Mouse (Mus musculus) gastrocnemius, postnatal 14 days (tissue): Measurements from ENCODE around the gene Ptpn1. TPM values are rescaled to one million over a fixed set of nuclear protein-coding genes. Genes with fewer than 3 reads are reported as not detected.
A peak's percentile ranks its signal among the peaks of the same experiment; 100 is the strongest.

Experiments used
- DNase-seq: peaks from one replicate; pipeline ENCODE4 v3.0.0; 2021; ENCODE audit warnings: mixed read lengths
- intact Hi-C: fragments of 180-260 bp; cut with DNase I; formaldehyde crosslinking; loops from one replicate; pipeline ENCODE4 v1.15.1; 2025; ENCODE audit warnings: low total_unique reads
- total RNA-seq, 2 experiments: library from RNA; stranded (reverse); gene quantifications; 2 replicates each; pipeline ENCODE4 v1.2.3; 2021

Gene Ptpn1
- total RNA-seq, 2 experiments from 2014 or later = 13.9 to 15.6 TPM

- intact Hi-C loops = no loop called here
- no peak for DNase-seq
Observed at GRCm38 (mm10) chr2:167911511-167911910, 20.3 kb upstream of the Ptpn1 start.

DNA sequence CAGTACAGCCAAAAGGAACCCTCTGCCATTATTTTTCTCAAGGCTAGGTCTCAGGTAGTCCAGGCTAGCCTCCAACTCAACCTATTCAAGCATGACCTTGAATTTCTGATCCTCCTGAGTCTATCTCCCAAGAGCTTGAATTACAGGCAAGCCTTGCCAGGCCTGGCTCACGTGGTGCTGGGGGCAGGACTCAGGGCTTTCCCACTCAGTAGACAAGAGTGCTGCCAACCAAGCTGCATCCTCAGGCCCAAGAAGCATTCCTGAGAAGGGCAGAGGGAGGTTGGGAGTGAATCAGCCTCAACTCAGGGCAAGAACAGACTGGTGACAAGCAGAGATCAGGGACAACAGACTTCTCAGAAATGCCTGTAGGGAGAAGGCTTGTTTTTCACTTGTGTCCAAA is 12.8 kb upstream of the Ptpn1 start:
- no peak for DNase-seq

GRCm38 (mm10) chr2:167920041-167920440 is 11.8 kb upstream of the Ptpn1 start:
- no peak for DNase-seq
- intact Hi-C loops = no loop called here

More for the DNA sequence above, 12.8 kb upstream of the Ptpn1 start:
- intact Hi-C loops = no loop called here

DNA sequence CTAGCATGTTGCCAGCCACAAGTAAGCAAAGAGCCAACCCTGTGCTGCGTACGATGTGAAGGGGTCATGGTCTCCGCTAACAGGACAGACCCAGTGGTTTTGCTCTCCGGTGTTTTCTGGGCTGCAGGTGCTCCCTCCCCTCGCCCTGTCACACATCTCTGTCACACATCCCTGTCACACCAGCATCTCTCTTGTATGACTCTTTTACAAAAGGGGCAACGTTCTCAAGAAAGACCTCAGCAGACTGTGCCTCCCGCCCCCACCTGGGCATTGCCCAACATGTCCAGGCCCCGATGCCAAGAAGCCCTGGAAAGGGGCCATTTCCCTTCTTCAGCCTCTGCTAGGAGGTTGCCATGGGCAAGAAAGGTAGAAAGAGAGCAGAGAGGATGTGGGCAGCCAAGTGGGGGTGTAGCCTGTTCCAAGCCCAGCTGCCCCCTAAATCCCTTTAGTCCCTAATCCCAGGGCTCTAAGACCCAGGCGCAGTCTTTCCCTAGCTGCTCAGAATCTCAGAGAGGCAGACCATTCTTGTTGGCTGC is 10.8 kb upstream of the Ptpn1 start:
- intact Hi-C loops = no loop called here
- no peak for DNase-seq

DNA sequence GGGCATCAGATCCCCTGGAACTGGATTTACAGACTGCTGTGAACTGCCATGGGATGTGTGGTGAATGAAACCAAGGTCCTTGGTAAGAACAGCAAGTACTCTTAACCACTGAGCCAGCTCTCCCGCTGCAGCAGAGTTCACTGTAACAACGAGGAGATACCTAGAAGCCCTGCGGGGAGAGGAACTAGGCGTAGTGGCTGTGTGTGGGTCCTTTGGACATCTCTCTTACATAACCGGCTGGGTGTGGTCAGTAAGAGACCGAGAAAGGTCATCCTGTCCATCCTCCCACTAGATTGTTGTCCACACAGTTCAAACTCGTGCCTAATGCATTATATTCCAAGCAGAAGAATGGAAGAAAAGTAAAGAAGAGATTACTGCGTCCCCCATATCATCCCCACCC is 10.0 kb upstream of the Ptpn1 start:
- DNase-seq = no peak
- intact Hi-C loops = no loop called here

GRCm38 (mm10) chr2:167924011-167924410 is 7.8 kb upstream of the Ptpn1 start:
- no peak for DNase-seq
- intact Hi-C loops = no loop called here

DNA sequence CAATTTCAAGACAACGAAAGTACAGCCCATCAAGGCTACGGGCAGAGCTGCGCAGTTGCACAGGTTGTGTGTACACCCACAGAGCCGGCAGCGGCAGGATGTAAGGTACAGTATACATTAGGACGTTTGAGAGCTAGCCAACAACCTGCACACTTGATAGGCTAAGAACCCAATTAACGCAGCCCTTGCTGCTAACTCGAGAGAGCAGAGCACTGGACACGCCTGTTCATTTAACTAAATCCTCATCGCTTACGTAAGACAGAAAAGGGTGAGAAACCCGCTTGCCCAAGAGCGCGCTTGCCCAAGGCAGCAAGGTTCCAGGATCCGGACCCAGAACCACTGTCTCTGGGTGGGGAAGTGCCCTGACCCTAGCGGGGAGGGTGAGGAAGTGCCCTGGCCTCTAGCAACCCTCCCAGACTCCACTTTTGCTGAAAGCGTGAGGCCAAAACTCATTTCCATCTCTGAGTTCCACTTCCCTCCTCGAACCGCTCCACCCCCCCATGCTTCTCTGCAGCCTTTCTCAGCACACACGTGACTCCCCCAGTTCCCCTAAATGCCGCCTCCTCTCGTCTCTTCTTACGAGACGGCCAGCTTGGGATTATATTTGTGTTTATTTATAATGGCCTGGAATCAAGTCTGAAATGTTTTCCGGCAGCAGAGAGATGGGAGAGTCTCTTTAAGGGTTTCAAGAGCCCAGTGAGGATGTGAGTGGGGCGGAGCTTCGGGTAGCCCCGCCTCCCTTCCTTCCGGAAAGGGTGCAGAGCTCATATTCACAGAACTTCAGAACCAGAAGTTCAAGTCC is 6.9 kb upstream of the Ptpn1 start:
- intact Hi-C loops = no loop called here
- DNase-seq = peak; percentile 79

GRCm38 (mm10) chr2:167925841-167926800 is 5.7 kb upstream of the Ptpn1 start:
- intact Hi-C loops = no loop called here
- DNase-seq = no peak

DNA sequence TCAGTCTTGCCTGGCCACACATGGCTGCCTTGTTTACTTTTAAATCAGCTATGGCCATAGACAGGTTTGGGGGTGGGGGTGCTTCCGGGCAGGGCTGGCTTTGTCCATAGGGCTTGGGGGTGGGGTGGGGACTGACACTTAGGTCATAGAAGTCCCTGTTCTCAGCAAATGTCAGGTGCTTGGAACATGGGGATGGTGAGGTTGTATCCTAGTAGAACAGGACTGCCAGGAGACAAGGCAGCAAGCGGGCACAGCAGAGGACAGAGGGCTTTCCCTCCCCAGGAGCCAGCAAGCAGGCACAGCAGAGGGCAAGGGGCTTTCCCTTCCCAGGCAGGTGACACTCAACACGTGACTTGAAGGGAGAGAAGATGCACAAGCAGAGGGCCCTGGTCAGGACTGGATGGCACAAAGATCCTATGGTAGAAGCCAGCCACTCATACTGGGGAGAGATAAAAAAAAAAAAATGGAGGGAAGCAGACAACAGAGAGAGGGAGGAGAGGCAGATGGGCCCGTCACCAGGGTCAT is 3.8 kb upstream of the Ptpn1 start:
- intact Hi-C loops = no loop called here
- no peak for DNase-seq

GRCm38 (mm10) chr2:167928972-167929371 is 2.9 kb upstream of the Ptpn1 start:
- intact Hi-C loops = no loop called here
- no peak for DNase-seq

- intact Hi-C loops = no loop called here
- no peak for DNase-seq
Observed at GRCm38 (mm10) chr2:167930975-167931374, 882 bp upstream of the Ptpn1 start.

- intact Hi-C loops = no loop called here
- DNase-seq = no peak
Observed at GRCm38 (mm10) chr2:167932727-167933231, 922 bp downstream of the Ptpn1 start.

- DNase-seq = no peak
- intact Hi-C loops = no loop called here
Observed at GRCm38 (mm10) chr2:167933397-167933796, 1.5 kb downstream of the Ptpn1 start.

DNA sequence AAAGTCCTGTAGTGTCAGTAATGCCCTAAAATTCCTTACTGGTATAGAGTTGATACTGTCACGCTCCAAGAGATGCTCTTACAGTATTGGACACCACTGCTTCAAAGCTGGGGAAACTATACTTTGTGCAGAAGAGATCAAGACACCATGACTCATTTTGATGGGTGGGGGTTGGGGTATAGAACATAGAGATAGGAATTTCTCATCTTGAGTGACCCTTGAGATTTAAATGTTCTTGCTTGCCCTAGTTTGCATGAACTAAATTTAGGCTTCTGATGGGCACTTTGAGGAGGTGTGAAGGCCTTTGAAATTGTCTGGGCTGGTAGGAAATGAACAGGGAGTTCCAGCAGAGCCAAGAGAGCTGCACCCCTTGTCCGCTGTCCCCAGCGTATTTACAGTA is 4.1 kb downstream of the Ptpn1 start:
- no peak for DNase-seq
- intact Hi-C loops = no loop called here

- intact Hi-C loops = no loop called here
- DNase-seq = no peak
Observed at GRCm38 (mm10) chr2:167938786-167939185, 6.9 kb downstream of the Ptpn1 start.

GRCm38 (mm10) chr2:167939204-167939603 is 7.3 kb downstream of the Ptpn1 start:
- intact Hi-C loops = no loop called here
- DNase-seq = no peak

- intact Hi-C loops = no loop called here
- no peak for DNase-seq
Observed at GRCm38 (mm10) chr2:167939632-167940399, 8.0 kb downstream of the Ptpn1 start.

GRCm38 (mm10) chr2:167940636-167941035 is 8.8 kb downstream of the Ptpn1 start:
- intact Hi-C loops = no loop called here
- no peak for DNase-seq

DNA sequence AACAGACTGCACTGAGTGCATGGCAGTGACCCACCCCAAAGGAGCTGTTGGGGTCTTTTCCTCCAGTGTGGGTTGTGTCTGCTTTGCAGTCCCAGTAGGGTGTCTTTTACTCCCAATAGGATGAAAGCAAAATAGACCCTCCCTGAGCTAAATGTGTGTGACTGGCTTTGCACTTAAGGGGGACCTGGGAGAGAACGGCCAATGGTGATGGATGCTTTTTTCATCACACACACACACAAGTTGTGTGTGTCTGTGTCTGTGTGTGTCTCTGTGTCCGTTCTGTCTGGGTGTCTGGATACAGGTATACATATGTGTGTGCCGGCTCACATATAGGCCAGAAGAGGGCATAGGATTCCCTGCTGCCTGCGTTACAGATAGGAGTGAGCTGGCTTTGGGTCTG is 9.5 kb downstream of the Ptpn1 start:
- DNase-seq = no peak
- intact Hi-C loops = no loop called here
